Mouse (Mus musculus) heart, adult 2 months (tissue): ENCODE measurements at regions not wholly inside any gene's neighbourhood (a gene's known extent, or its start where the extent isn't known, plus 50 kb on each side); places are given as distances from the start of the nearest gene placed in this dataset.

Source experiments
- CTCF ChIP-seq: fragments of 200-600 bp; IDR thresholded peaks from 2 replicates; pipeline ENCODE4 v1.8.1; 2022; ENCODE audit warnings: antibody characterized with exemption, mild to moderate bottlenecking, moderate library complexity
- POLR2A ChIP-seq: fragments of 200-500 bp; IDR thresholded peaks from 2 replicates; pipeline ENCODE4 v1.6.1; 2011; ENCODE audit warnings: mild to moderate bottlenecking, low read depth, low read length, control low read depth; ENCODE audit not compliant: insufficient read depth

DNA sequence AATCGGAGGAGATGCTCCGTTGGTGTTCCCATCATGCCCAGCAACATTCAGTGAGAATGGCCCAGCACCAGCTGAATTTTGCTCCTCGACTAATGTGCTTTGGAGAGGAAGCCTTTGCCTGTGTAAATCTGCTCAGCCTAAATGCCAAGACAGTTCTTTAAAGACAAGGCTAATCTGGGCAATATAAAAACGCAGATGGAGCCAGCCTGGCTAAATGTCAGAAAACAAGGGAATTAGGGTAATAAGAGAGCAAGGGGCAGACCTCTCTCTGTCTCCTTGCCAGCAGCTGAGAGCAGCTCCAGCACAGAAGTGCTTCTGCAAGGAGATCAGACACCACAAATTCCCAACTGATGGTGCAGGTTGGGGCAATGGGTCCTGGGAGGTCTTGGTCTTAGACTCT, 154.4 kb downstream of the Abcc12 start:
- TF ChIP-seq CTCF (no peak), POLR2A (no peak)
